Mouse (Mus musculus) G1E (cell line): Measurements from ENCODE around the gene Lmbrd2. TPM values are rescaled to one million over a fixed set of nuclear protein-coding genes. Genes with fewer than 3 reads are reported as not detected.
A peak's percentile ranks its signal among the peaks of the same experiment; 100 is the strongest.

Experiments used
- ATAC-seq: 2 replicates; pipeline ENCODE4 v1.8.0; 2016; ENCODE audit warnings: mild to moderate bottlenecking; ENCODE audit not compliant: insufficient number of reproducible peaks, poor library complexity, low FRiP score, severe bottlenecking; ENCODE audit errors: extremely low read depth
- DNase-seq: peaks from one replicate; pipeline ENCODE4 v3.0.0; 2012; ENCODE audit warnings: low spot score
- H3K27me3 ChIP-seq: 2 replicates; pipeline ENCODE4 v1.6.1; 2012; ENCODE audit warnings: mild to moderate bottlenecking, low read length, inconsistent platforms; ENCODE audit not compliant: insufficient read depth
- H3K36me3 ChIP-seq: replicated peaks from 2 replicates; pipeline ENCODE3; 2012; ENCODE audit warnings: mild to moderate bottlenecking, inconsistent platforms
- H3K4me1 ChIP-seq: 2 replicates; pipeline ENCODE4 v1.6.1; 2012; ENCODE audit warnings: low read depth, low read length, inconsistent platforms, mixed read lengths; ENCODE audit not compliant: insufficient read depth
- H3K4me3 ChIP-seq: 2 replicates; pipeline ENCODE4 v1.5.1; 2012; ENCODE audit warnings: low read depth, mild to moderate bottlenecking, inconsistent platforms, low read length, moderate library complexity, mixed read lengths
- H3K9me3 ChIP-seq: replicated peaks from 2 replicates; pipeline ENCODE4 v1.6.1; 2012; ENCODE audit warnings: inconsistent platforms
- CTCF ChIP-seq: IDR thresholded peaks from 2 replicates; pipeline ENCODE4 v1.5.1; 2012; ENCODE audit warnings: low read depth, low read length, inconsistent platforms, mixed read lengths
- GATA1 ChIP-seq: IDR thresholded peaks from 2 replicates; pipeline ENCODE4 v1.6.1; 2012; ENCODE audit warnings: borderline replicate concordance, low read length, inconsistent platforms, mixed read lengths
- GATA2 ChIP-seq: IDR thresholded peaks from 2 replicates; pipeline ENCODE4 v1.6.1; 2012; ENCODE audit warnings: low read depth, low read length, inconsistent platforms, borderline replicate concordance
- POLR2AphosphoS5 ChIP-seq: IDR thresholded peaks from 2 replicates; pipeline ENCODE4 v1.6.1; 2012; ENCODE audit warnings: low read depth, low read length, inconsistent platforms; ENCODE audit not compliant: insufficient replicate concordance
- TAL1 ChIP-seq: conservative IDR thresholded peaks from 2 replicates; pipeline ENCODE4 v1.6.1; 2012; ENCODE audit warnings: low read depth, low read length, inconsistent platforms, mixed read lengths
- polyA plus RNA-seq: library from polyadenylated mRNA; stranded (reverse); fragments of >175 nt; gene quantifications from 2 replicates; pipeline ENCODE4 v1.2.3, GENCODE M21; 2012
- total RNA-seq, 2 experiments: library from RNA; stranded (forward) in 1 of 2; stranded (reverse) in 1 of 2; fragments of 200-1000 nt in 1 of 2; fragments of >200 nt in 1 of 2; fragmentation: Nextera tagmentation in 1 of 2; gene quantifications; 2 replicates each; pipeline ENCODE4 v1.2.3; 2014 to 2017

Lmbrd2 gene
- total and polyA plus RNA-seq, 3 experiments, result 0.53 to 21.7 (median 11.0) TPM

GRCm38 (mm10) chr15:9118852-9119251 lies 21.5 kb upstream of the Lmbrd2 start:
- Histone ChIP-seq H3K9me3 (no peaks in the 10 kb centered on the region), H3K27me3 (no peaks in the 10 kb centered on the region), H3K4me1 (peaks cover 10% of the 10 kb centered on the region), H3K4me3 (no peak overlapping the region), H3K36me3 (peaks cover 98% of the 10 kb centered on the region)
- ATAC-seq (no peak), DNase-seq (no peak)
- TF ChIP-seq GATA1 (no peak), CTCF (no peak), TAL1 (no peak), POLR2AphosphoS5 (no peak), GATA2 (no peak)

GRCm38 (mm10) chr15:9120081-9120480 lies 20.3 kb upstream of the Lmbrd2 start:
- Histone ChIP-seq H3K4me1 (peaks cover 8% of the 10 kb centered on the region), H3K27me3 (no peaks in the 10 kb centered on the region), H3K9me3 (no peaks in the 10 kb centered on the region), H3K36me3 (peaks cover 98% of the 10 kb centered on the region), H3K4me3 (no peak overlapping the region)
- ATAC-seq (no peak), DNase-seq (peak; percentile 24)
- no peak for TF ChIP-seq GATA2
- TF ChIP-seq CTCF, result peak; percentile 99

GRCm38 (mm10) chr15:9122989-9123388 lies 17.4 kb upstream of the Lmbrd2 start:
- Histone ChIP-seq H3K27me3 (no peaks in the 10 kb centered on the region), H3K4me1 (peaks cover 15% of the 10 kb centered on the region), H3K36me3 (peaks cover 97% of the 10 kb centered on the region), H3K4me3 (no peak overlapping the region), H3K9me3 (no peaks in the 10 kb centered on the region)
- ATAC-seq (no peak), DNase-seq (no peak)
- TF ChIP-seq GATA2 (no peak), CTCF (no peak), GATA1 (no peak), POLR2AphosphoS5 (no peak), TAL1 (no peak)

GRCm38 (mm10) chr15:9124856-9125255 lies 15.5 kb upstream of the Lmbrd2 start:
- Histone ChIP-seq H3K9me3 (no peaks in the 10 kb centered on the region), H3K27me3 (no peaks in the 10 kb centered on the region), H3K4me1 (peaks cover 13% of the 10 kb centered on the region; the same call in 1 of the 2 replicates), H3K36me3 (peaks cover 96% of the 10 kb centered on the region), H3K4me3 (no peak overlapping the region)
- no peak for TF ChIP-seq TAL1
- no peak for TF ChIP-seq GATA1
- no peak for TF ChIP-seq POLR2AphosphoS5
- TF ChIP-seq GATA2, result no peak
- TF ChIP-seq CTCF, result no peak
- ATAC-seq (no peak), DNase-seq (no peak)

GRCm38 (mm10) chr15:9127051-9127791 lies 13.1 kb upstream of the Lmbrd2 start:
- DNase-seq (no peak), ATAC-seq (no peak)
- Histone ChIP-seq H3K27me3 (no peaks in the 10 kb centered on the region), H3K36me3 (peaks cover 92% of the 10 kb centered on the region), H3K4me3 (no peak overlapping the region), H3K4me1 (peaks cover 22% of the 10 kb centered on the region), H3K9me3 (no peaks in the 10 kb centered on the region)
- TF ChIP-seq TAL1 (no peak), POLR2AphosphoS5 (no peak), GATA2 (no peak), CTCF (no peak), GATA1 (no peak)

GRCm38 (mm10) chr15:9130772-9131498 lies 9.4 kb upstream of the Lmbrd2 start:
- peaks cover 90% of the 10 kb centered on the region for H3K36me3 ChIP-seq
- TF ChIP-seq GATA2, result no peak
- TF ChIP-seq GATA1, result no peak
- no peak for TF ChIP-seq CTCF
- TF ChIP-seq TAL1, result no peak
- no peak for TF ChIP-seq POLR2AphosphoS5
- no peak for DNase-seq
- no peak overlapping the region for H3K4me3 ChIP-seq
- peaks cover 31% of the 10 kb centered on the region for H3K4me1 ChIP-seq
- H3K9me3 ChIP-seq, result no peaks in the 10 kb centered on the region
- no peaks in the 10 kb centered on the region for H3K27me3 ChIP-seq
- no peak for ATAC-seq
